Mouse (Mus musculus) mouse embryonic stem cell (cell line): ENCODE results near the gene Frmd4b.

Experiments used
- in situ Hi-C, 2 experiments: fragments of 300-500 bp; cut with MboI; formaldehyde crosslinking; loops; 1 replicate in 1 of 2; 3 replicates in 1 of 2; pipeline ENCODE4 v1.14.3; 2019 to 2020; ENCODE audit warnings: low sequenced_read_pairs in 2 of 2, low pct_unique_long_range_greater_than_20kb in 1 of 2, mixed read lengths in 1 of 2; ENCODE audit not compliant: unreplicated experiment in 1 of 2

The Frmd4b gene

GRCm38 (mm10) chr6:97273058-97273710 lies 344.2 kb downstream of the Frmd4b start:
- in situ Hi-C loops, result loop anchor here (25.0 kb wide), 2 partner anchors 239 to 464 kb away; no protein-coding TSS in a partner anchor

DNA sequence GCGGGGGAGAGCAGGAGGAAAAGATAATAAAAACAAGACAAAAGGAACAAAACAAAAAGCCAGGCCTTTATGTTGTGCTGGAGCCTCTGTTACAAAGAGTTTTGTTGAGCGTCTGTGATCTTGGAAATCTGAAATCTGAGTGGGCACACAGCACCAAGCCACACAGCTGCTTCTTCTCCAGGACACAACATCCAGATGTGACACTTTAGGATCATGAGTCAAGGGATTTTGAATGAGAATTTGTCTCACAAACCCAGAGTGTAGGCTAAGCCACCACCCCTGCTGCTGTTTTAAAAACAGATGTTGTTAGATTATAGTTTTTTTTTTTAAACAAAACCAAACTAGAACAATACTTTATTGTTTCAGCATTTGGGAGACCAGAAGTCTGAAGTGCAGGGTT lies 345.0 kb downstream of the Frmd4b start:
- in situ Hi-C loops, result loop anchor here (25.0 kb wide), 2 partner anchors 240 to 465 kb away; no protein-coding TSS in a partner anchor

DNA sequence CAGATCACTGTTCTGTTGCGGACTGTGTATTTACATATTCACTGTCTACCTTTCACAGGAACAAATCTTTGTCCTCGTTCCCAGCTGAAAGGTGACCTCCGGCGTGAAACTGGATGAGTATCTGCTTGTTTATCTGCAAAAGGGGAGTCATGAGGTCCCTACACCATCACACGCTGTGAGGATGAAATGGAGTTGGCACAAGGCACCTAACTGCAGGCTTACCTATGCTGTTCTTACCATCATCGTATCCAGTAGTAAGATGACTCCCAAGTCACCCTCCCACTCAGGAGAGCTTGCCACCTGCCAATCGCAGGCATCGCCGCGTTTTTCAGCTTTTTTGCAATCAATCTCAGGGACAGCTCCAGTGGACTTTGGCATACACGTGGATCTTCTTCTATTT lies 347.7 kb downstream of the Frmd4b start:
- in situ Hi-C loops, result loop anchor here (10.0 to 25.0 kb wide), 3 partner anchors 145 to 468 kb away; no protein-coding TSS in a partner anchor

GRCm38 (mm10) chr6:97267132-97267531 lies 350.2 kb downstream of the Frmd4b start:
- in situ Hi-C loops, result loop anchor here (10.0 to 25.0 kb wide), 3 partner anchors 148 to 470 kb away; no protein-coding TSS in a partner anchor

DNA sequence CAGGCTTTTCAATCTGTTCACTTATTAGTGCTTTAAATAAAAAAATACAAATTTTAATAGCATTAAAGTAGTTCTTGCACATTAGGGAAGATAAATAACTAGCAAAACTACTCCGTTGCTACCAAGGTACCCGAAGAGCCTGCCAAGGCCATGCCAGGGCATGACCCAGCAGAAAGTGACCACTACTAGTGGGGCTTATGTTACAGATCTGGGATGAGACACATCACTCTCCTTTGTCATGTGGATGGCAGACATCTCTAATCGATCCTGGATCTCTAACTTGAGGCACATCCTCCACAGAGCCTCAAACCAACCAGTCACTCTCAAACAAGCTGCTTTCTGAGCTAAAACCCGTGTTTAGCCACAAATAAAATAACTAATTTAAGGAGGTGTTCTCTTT lies 350.7 kb downstream of the Frmd4b start:
- in situ Hi-C loops, result loop anchor here (10.0 to 25.0 kb wide), 3 partner anchors 148 to 471 kb away; no protein-coding TSS in a partner anchor

DNA sequence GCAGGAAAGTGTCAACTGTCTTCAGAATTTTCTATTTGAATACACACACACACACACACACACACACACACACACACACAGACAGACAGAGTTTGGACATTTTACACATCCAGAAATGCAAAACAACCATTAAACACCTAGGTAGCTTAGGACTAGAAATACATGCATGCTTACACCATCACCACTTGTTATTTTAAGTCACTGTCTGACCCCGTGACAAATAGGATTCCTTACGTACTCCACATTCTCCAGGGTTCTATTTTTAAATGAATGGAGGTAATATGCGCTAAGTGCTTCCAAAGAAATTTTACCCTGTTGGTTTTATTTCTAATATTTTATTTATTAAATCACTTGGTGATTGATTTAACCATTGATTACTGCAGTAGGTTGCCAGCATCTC lies 351.6 kb downstream of the Frmd4b start:
- in situ Hi-C loops, result loop anchor here (10.0 to 25.0 kb wide), 3 partner anchors 149 to 472 kb away; no protein-coding TSS in a partner anchor

DNA sequence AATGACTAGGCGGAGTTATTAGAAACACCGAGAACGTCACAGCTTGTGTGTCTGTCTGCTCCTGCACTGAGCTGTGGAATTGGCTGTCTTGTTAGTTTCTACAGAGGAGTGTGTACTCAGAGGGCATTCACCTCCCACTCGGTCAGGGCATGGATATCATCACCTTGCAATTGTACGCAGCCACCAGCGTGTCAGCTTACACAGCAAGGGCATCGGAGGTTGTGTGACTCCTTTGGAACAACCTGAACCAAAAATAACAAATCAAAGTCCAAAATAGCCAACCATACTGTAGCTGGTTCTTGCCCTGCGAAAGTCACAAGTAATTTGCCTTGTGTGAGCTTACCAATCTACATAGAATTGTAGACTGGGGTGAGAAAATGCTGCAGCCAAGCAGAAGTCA lies 352.1 kb downstream of the Frmd4b start:
- in situ Hi-C loops, result loop anchor here (10.0 to 25.0 kb wide), 3 partner anchors 150 to 472 kb away; no protein-coding TSS in a partner anchor

- in situ Hi-C loops, result loop anchor here (10.0 to 25.0 kb wide), 3 partner anchors 151 to 474 kb away; no protein-coding TSS in a partner anchor
These were observed 353.6 kb downstream of the Frmd4b start for GRCm38 (mm10) chr6:97263750-97264149.

GRCm38 (mm10) chr6:97262229-97262628 lies 355.1 kb downstream of the Frmd4b start:
- in situ Hi-C loops, result loop anchor here (10.0 to 25.0 kb wide), 3 partner anchors 153 to 475 kb away; no protein-coding TSS in a partner anchor

GRCm38 (mm10) chr6:97259926-97260325 lies 357.4 kb downstream of the Frmd4b start:
- in situ Hi-C loops, result loop anchor here (10.0 to 25.0 kb wide), 4 partner anchors 155 to 477 kb away; no protein-coding TSS in a partner anchor

GRCm38 (mm10) chr6:97258489-97258888 lies 358.9 kb downstream of the Frmd4b start:
- in situ Hi-C loops, result loop anchor here (10.0 to 25.0 kb wide), 3 partner anchors 254 to 479 kb away; no protein-coding TSS in a partner anchor

- in situ Hi-C loops, result loop anchor here (5.0 to 25.0 kb wide), 4 partner anchors 165 to 485 kb away; no protein-coding TSS in a partner anchor
These were observed 364.6 kb downstream of the Frmd4b start, which contains the start of gene Lmod3 for GRCm38 (mm10) chr6:97252711-97253221. Gene Lmod3, minus strand, starts transcription at chr6:97252759.

DNA sequence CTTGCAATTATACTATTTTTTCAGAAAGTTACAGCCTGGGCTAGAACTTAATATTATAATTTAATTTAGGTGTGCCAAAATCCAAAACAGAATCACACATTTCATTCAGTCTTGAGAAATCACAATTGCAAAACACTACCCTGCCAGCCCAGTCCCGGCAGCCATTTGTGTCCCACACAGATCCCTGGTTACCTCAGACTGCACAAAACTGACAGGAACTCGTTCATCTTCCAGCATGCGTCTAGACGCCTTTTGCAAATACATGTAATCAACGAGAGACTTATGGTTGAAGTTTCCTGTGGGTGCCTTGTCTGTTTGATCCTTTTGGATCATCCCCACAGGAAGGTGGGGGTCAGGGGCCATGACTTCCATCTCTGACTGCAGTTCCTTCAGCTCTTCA lies 365.3 kb downstream of the Frmd4b start:
- in situ Hi-C loops, result loop anchor here (5.0 to 25.0 kb wide), 4 partner anchors 165 to 485 kb away; no protein-coding TSS in a partner anchor

- in situ Hi-C loops, result loop anchor here (5.0 to 25.0 kb wide), 4 partner anchors 166 to 486 kb away; no protein-coding TSS in a partner anchor
These were observed 366.4 kb downstream of the Frmd4b start for GRCm38 (mm10) chr6:97250966-97251365.

GRCm38 (mm10) chr6:97245200-97245599 lies 372.1 kb downstream of the Frmd4b start:
- in situ Hi-C loops, result no loop called here

- in situ Hi-C loops, result no loop called here
These were observed 374.8 kb downstream of the Frmd4b start for GRCm38 (mm10) chr6:97242522-97242921.

GRCm38 (mm10) chr6:97240092-97240491 lies 377.2 kb downstream of the Frmd4b start:
- in situ Hi-C loops, result no loop called here

DNA sequence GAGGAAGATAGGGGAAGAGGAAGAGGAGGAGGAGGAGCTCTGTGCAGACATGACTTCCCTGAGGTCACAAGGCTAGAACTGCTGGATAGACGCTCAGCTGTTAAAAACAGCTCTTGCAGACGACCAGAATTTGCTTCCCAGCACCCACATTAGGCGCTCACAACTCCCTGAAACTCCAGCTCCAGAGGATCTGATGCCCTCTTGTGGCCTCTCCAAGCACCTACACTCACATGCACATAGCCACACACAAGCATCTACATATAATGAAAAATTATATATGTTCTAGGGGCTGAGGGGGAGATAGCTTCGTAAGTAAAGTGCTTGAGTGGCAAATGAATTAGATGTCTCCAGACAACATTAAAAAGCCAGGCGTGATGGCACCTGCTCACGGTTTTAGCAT lies 378.0 kb downstream of the Frmd4b start:
- in situ Hi-C loops, result no loop called here
